15 mouse cellular contexts compared by ENCODE assay signal in the genomic region with DNA sequence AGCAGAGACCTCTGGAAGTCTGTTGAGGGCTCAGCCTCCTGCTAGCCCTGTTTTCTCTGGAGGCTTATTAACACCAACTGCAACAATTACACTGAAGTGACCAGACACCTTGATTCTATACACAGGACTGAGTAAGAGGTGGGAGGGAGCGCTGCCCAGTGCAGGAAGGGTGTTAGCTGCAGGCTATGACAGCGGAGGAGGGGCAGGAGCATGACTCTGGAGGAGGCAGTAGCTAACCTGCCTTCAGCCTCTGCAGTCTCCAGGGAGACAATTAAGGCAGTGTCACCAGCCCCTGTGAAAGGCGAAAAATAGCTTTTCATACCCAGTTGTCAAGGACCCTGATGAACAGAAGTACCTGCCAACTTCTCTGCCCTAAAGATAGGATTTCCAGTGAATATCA.
DNase-seq lines count a peak whose midpoint lies in the region; ATAC-seq and TF ChIP-seq lines count a peak whose summit lies in the region.
"Had no signal": no experiment of that assay in that cellular context is flagged by ENCODE, and none has a peak within 500 bp of the region (broad histone marks: within the 10 kb centered on the region; RNA-seq: fewer than 3 reads in every experiment).

No protein-coding gene starts in this region.

- TF ChIP-seq CTCF in left cerebral cortex, adult 2 months (IDR thresholded peaks at IDR 0.05), result no peak

- H3K27me3 ChIP-seq in heart, embryonic 11.5 days (ENCODE audit: control insufficient read depth, insufficient read depth, low read length), result no peaks in the 10 kb centered on the region
- H3K27me3 ChIP-seq in forebrain, embryonic 14.5 days (replicated peaks; ENCODE audit: control insufficient read depth, insufficient read depth, low read length), result no peaks in the 10 kb centered on the region
- H3K27me3 ChIP-seq in midbrain, embryonic 13.5 days, result no peaks in the 10 kb centered on the region
- H3K27me3 ChIP-seq: liver, embryonic 15.5 days had no signal

- H3K4me3 ChIP-seq in heart, embryonic 11.5 days (ENCODE audit: low read depth, low read length), result no peak overlapping the region
- no peak overlapping the region for H3K4me3 ChIP-seq in left cerebral cortex, adult 2 months
- no peak overlapping the region for H3K4me3 ChIP-seq in forebrain, embryonic 14.5 days (ENCODE audit: low read depth, low read length)
- H3K4me3 ChIP-seq in midbrain, embryonic 13.5 days (replicated peaks), result no peak overlapping the region
- H3K4me3 ChIP-seq: liver, embryonic 15.5 days; myocyte had no signal

- WGBS in heart, embryonic 11.5 days (ENCODE audit: insufficient replicate concordance), result 31% methylated on average over 3 of the region's 3 CpGs
- 28% methylated on average over 3 of the region's 3 CpGs for WGBS in forebrain, embryonic 14.5 days
- WGBS in midbrain, embryonic 13.5 days, result 43% methylated on average over 3 of the region's 3 CpGs

- H3K4me1 ChIP-seq in heart, embryonic 11.5 days (ENCODE audit: control insufficient read depth, insufficient read depth, low read length), result no peaks in the 10 kb centered on the region
- H3K4me1 ChIP-seq in forebrain, embryonic 14.5 days (ENCODE audit: control insufficient read depth, insufficient read depth, low read length), result peaks cover 4% of the 10 kb centered on the region; the same call in 1 of the 2 replicates
- peaks cover 10% of the 10 kb centered on the region for H3K4me1 ChIP-seq in midbrain, embryonic 13.5 days (replicated peaks)
- H3K4me1 ChIP-seq: liver, embryonic 15.5 days had no signal

- H3K36me3 ChIP-seq in heart, embryonic 11.5 days (ENCODE audit: control insufficient read depth, insufficient read depth, low read length), result no peaks in the 10 kb centered on the region
- no peaks in the 10 kb centered on the region for H3K36me3 ChIP-seq in forebrain, embryonic 14.5 days (ENCODE audit: control insufficient read depth, insufficient read depth, low read length)
- no peaks in the 10 kb centered on the region for H3K36me3 ChIP-seq in midbrain, embryonic 13.5 days
- H3K36me3 ChIP-seq: liver, embryonic 15.5 days had no signal

- DNase-seq in heart, adult 8-10 months (ENCODE audit: low spot score), result no peak
- peak in 1 of 2 experiments; percentile 20 for DNase-seq in left cerebral cortex, adult 2 months (ENCODE audit: extremely low spot score in 1 of 2, low spot score in 2 of 2)
- DNase-seq in left cerebral cortex, postnatal 36 days (ENCODE audit: low spot score in 2 of 2), result no peak
- no peak for DNase-seq in forebrain, embryonic 14.5 days (ENCODE audit: low spot score)
- no peak for DNase-seq in gastrocnemius, adult 18-20 months (ENCODE audit: low spot score)
- DNase-seq in ovary, postnatal 10 days (ENCODE audit: low spot score), result no peak
- DNase-seq: heart, postnatal 10 days; kidney, adult 2 months; lung, postnatal 36 days had no signal

- no peak overlapping the region for H3K4me2 ChIP-seq in heart, embryonic 11.5 days
- H3K4me2 ChIP-seq in forebrain, embryonic 14.5 days (ENCODE audit: low read length), result no peak overlapping the region
- H3K4me2 ChIP-seq in midbrain, embryonic 13.5 days (replicated peaks), result no peak overlapping the region
- H3K4me2 ChIP-seq: liver, embryonic 15.5 days had no signal

- no peak overlapping the region for H3K9ac ChIP-seq in heart, embryonic 11.5 days (ENCODE audit: low read depth, low read length)
- no peak overlapping the region for H3K9ac ChIP-seq in forebrain, embryonic 14.5 days (ENCODE audit: low read length)
- no peak overlapping the region for H3K9ac ChIP-seq in midbrain, embryonic 13.5 days (replicated peaks)
- H3K9ac ChIP-seq: liver, embryonic 15.5 days had no signal

- intact Hi-C loops in left cerebral cortex, adult 2 months (cut with DNase I), result no loop called here
- intact Hi-C loops in left cerebral cortex, postnatal 36 days (cut with DNase I), result no loop called here

- no peaks in the 10 kb centered on the region for H3K9me3 ChIP-seq in heart, embryonic 11.5 days (replicated peaks; ENCODE audit: control insufficient read depth, low read length)
- H3K9me3 ChIP-seq in forebrain, embryonic 14.5 days (replicated peaks; ENCODE audit: control insufficient read depth, low read length), result no peaks in the 10 kb centered on the region
- no peaks in the 10 kb centered on the region for H3K9me3 ChIP-seq in midbrain, embryonic 13.5 days
- H3K9me3 ChIP-seq: liver, embryonic 15.5 days had no signal

- no peak overlapping the region; the same call in 1 of the 2 replicates for H3K27ac ChIP-seq in heart, embryonic 11.5 days (ENCODE audit: low read depth, low read length)
- peak overlapping the region; percentile 29 for H3K27ac ChIP-seq in left cerebral cortex, adult 2 months
- H3K27ac ChIP-seq in forebrain, embryonic 14.5 days (ENCODE audit: low read depth, low read length), result no peak overlapping the region
- H3K27ac ChIP-seq in midbrain, embryonic 13.5 days, result peak overlapping the region; percentile 65
- H3K27ac ChIP-seq: liver, embryonic 15.5 days had no signal

- peak; percentile 81 for ATAC-seq in heart, embryonic 11.5 days (replicated peaks; ENCODE audit: insufficient number of reproducible peaks, low FRiP score, low TSS enrichment)
- ATAC-seq in forebrain, embryonic 14.5 days, result peak; percentile 52; the same call in 1 of the 2 replicates
- ATAC-seq in midbrain, embryonic 13.5 days, result peak; percentile 88
- ATAC-seq: activated CD4-positive, CD25-positive, alpha-beta regulatory T cell, adult 4 months; CD4-positive, CD25-positive, alpha-beta regulatory T cell, adult 4 months had no signal

Comparison
In these comparisons a context has a peak if more than half of its experiments do, and no peak if none do; other contexts are left out.
1. H3K27ac ChIP-seq: peak in left cerebral cortex, adult 2 months (single experiment) and midbrain, embryonic 13.5 days (single experiment); none in heart, embryonic 11.5 days (single experiment) and forebrain, embryonic 14.5 days (single experiment).
2. Peak in every context shown above with its lines, with median percentiles within 50 percentile points of each other: ATAC-seq.